Mouse (Mus musculus): ENCODE results near the gene Ube2g1.
"Not testable (repeated sequence)": the region's sequence is repeated elsewhere in the genome, so short reads cannot be mapped to it uniquely, and the experiment has no call there.

The Ube2g1 gene

DNA sequence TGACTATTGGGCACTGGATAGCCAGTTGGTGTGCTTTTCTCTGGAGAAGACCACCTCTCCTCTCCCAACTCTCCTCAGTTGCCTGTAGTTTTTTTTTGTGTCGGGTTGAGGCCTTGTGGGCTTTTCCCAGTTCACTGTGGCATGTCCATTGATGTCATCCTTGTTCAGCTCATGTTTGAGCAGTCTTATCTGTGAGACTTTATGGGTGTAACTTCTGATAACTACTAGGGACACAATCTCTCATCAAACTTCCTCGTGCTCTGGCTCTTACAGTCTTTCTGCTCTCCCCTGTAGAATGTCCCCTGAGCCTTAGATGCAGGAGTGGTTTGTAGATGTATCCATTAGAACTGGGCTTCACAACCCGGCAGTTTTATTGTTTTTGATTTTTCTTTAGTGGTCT, 87.9 kb downstream of the Ube2g1 start:
- DNase-seq = no peak

DNA sequence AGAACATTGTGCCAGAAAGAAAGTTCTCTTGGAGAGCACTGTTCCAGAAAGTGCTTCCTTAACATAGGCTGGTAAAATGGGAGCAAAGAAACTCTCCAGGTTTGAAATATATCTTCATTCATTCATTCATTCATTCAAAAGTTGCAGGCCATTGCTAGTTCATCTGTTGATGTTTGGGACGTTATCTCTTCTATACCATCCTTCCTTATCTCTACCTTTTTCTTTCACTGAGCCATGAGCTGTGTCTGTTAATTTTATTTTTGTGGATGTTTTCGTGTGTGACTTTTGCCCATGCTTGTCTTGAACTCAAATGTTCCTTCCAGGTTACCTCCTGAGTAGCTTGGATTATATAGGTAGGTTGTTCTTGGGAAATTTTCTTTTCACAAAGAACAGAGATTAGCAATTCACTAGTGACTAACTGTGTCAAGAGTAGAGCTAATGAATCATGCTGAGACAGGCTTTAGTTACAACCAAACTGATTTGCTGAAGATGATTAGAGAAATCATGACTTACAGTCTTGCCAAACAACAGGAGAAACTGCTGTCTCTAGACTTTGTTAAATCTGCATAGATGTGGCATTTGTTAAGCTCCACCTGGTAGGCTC, 89.4 kb downstream of the Ube2g1 start:
- no peak for DNase-seq

- no peak for DNase-seq
These were observed 90.2 kb downstream of the Ube2g1 start for GRCm38 (mm10) chr11:72697323-72697722.

GRCm38 (mm10) chr11:72705111-72705510, 98.0 kb downstream of the Ube2g1 start:
- DNase-seq = not testable (repeated sequence)

DNA sequence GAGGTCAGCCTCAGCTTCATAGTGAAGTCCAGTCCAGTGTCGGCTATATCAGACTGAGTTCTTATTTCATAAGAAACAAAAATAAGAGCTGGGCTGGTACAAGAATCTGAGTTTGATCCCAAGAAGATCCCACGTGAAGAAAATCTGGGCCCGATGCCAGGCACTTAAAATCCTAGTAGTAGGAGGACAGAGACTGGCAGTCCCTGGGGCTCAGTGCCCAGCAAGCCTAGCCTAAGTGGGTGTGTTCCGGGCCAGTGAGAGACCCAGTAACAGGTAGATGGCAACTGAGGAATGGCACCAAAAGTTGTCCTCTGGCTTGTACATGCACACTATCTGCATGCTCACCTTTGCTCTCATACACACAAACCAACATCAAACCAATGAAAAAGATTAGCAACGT, 105.6 kb downstream of the Ube2g1 start:
- DNase-seq = peak in 1 of 2 experiments; percentile 14

- DNase-seq = no peak
These were observed 111.1 kb downstream of the Ube2g1 start for GRCm38 (mm10) chr11:72718161-72718560.

DNA sequence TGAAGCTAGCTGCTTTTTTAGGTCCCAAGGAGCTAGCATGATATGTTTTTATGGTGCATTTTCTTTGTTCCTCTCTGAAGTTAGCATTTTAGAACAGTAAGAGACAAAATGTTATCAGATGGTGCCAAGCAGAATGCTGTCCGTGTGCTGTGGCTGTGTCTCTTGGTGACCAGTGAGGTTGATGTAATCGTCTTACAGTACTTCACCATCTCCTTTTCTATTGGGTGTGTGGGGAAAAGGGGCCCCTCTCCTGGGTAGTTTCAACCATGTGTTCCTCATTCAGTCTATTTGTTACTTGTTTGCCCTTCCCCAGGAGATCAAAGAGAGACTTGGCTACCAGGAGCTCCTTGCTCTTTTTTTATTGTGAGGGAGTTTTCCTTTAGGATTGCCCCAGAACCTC, 116.1 kb downstream of the Ube2g1 start:
- no peak for DNase-seq

DNA sequence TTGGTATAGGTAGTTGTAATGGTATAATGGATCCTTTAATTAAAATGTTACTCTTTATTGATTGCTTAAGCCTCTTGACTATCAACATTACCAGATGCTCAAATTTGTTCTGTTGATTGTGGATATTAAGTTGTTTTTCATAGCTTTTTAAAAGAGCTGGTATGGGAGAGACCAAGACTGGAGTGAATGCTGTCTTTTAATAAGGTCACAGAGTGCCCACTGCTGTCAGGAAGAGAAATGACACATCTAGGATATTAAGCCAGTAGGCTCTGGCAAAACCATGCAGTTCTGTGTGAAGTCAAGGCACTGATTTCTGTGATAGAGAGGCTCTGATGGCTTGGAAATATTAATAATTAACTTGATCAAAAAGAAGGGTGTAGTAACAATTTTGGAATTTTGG, 116.8 kb downstream of the Ube2g1 start:
- DNase-seq = peak; percentile 45 to 64

DNA sequence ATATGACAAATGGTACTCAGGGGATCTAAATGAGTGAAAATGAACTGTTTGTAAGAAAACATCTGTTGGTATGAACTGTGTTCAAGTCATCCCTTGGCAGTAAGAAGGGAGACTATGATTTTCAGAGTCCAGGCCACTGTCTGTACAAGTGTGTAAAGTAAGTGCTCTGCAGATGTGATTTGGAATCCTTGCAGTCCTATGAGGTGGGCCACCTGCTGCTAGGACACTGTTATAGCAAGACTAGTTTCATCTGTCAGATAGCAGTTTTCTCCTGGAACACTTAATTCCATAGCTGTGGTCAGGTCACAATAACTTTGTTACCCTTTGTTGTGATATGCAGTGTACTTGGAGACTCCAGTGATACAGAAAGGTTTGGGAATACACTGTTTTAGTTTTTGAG, 118.9 kb downstream of the Ube2g1 start:
- no peak for DNase-seq

DNA sequence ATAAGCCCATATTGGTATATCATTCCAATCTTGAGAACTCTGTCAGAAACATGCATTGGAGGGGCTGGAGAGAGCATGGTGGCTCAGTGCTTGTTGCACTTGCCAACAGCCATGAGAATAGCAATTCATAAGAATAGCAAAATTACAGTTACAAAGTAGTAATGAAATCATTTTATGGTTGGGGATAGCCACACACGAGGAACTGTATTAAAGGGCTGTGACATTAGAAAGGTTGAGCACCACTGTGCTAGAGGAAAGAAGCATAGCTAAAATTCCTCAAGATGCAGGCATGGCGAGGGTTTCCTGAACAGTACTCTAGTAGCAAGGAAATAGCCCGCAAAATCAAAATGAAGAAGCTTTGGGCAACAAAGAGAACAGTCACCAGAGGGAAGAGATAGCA, 126.7 kb downstream of the Ube2g1 start:
- DNase-seq = no peak

DNA sequence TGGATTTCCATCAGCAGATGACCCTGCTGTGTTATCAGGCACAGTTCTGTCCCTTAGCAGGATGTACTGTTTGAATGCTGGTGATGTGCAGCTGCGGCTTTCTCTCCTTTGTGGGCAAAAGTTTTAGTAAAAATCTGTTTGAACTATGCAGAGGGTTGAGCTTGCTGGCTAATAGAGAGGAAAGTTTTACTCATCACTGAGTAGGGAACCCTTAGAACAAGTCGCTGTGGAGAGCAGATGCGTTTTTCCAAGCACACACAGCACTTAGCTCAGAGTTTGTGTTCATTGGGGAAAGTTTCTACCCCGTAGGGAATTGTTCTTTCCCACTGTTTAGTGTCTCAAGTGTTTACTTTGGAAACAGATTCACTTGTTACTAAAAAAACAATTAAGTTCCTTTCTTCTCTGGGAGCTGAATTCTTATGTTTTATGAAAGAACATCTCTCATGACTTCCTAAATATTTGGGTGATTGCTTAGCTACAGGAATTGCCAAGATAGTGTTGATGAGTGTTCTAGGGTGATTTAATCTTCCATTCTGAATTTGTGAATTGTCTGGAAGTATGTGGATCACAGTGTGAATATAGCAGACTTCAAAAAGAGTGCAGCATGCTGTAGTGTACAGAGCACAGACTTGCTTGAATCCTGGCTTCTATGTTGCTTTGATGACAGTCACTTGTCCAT, 127.9 kb downstream of the Ube2g1 start:
- DNase-seq = no peak

DNA sequence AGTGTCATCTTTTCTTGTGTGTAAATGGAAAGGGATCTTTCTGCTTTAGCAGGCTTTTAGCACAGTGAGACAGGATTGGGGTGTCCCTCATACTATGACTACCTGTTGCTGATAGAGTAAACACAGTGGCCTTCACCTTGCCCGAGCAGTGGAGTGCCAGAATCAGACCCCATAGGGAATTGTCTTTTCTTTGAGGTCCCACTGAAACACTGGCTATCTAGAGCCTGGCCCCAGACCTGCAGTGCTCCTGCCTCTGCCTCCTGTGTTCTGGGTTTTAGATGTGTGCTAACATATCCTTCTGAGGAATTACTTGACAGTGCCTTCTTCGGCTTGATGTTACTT, 128.4 kb downstream of the Ube2g1 start:
- DNase-seq = no peak
